Mouse (Mus musculus): Measurements from ENCODE around the gene Hoxa3.

Hoxa3 gene

DNA sequence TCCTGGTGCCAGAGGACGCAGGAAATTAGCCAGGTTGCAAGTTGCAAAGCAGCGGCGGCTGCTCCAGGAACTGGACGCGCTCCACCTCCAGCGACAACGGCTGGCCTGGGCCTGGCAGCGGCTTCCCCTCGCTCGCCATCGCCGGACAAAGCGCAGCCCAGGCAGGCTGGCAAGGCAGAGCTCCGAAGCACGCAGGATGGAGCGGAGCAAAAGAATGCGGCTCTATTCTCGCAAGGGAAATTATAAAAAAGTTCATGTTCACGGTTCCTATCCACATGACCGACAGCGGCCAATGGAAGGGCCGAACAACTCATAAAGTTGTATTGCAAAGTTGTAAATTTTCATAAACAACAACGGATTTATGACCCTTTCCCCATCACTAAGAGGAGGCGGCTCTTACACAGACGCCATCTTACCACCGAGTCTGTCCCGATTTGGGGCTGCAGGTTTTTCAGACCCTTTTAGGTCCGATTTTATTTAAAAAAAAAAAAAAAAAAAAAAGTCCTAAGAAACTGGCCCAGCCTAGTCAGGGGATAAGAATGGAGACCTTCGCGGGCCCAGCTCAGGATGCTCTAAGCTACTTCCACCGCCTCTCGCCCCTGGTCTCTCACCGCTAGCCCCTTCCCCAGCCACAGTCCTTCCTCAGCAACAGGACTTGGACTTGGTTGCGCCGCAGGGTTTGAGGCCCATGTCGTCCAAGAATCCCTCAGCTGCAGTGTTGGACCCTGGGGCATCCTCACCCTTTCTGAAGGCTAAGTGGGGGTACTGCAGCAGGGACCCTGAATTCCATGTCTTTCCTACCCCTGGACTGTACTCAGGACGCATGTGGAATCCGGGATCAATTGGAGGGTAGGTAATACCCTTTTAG is at the start of gene Hoxa3, which contains the start of gene Gm28308:
Hoxa3 (minus strand) TSS at position 218 of the 868 bp plus-strand sequence.
Gm28308 (minus strand) TSS at position 221 of the 868 bp plus-strand sequence.
- DNase-seq (ENCODE audit: low spot score): no peak

- no peak for DNase-seq (ENCODE audit: low spot score)
Measured at GRCm38 (mm10) chr6:52262463-52263320, 49.6 kb upstream of the Hoxa3 start.

DNA sequence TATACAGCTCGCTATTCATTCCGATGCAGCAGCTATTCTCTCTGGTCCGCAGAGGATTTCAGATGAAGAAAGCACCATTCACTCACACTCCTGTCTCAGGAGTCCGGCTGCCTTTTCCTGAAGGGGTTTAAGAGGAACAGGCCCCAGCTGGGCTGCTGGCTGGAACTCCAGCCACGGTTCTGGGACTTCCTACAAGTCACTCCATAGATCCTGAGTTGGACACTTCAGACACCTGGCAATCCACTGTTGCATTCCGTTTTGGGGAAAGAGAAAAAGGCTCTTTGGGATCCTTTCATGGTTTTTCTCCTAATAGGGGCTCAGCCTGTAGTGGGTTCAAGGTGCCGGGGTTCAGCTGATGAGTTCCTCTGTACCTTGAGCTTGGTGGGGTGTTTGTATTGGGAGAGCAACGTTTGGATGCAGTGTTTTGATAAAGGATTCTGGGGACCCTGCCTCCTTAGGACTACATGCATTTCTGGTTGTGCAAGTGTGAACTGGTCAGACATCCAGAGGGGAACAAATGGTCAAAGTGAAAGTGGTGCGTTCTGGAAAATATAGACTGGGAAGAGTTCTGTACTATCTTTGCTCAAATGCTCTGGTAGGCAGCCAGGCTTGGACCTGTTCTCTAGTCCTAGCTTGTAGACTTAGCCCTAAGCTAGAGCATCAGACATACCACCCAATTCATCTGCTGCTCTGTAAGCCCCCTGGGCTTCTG is 48.8 kb upstream of the Hoxa3 start:
- DNase-seq (ENCODE audit: low spot score): no peak

GRCm38 (mm10) chr6:52260654-52261575 is 47.8 kb upstream of the Hoxa3 start, which contains the start of gene Hoxa13:
Gene Hoxa13 (minus strand): TSS chr6:52260880.
- DNase-seq (ENCODE audit: low spot score): no peak

DNA sequence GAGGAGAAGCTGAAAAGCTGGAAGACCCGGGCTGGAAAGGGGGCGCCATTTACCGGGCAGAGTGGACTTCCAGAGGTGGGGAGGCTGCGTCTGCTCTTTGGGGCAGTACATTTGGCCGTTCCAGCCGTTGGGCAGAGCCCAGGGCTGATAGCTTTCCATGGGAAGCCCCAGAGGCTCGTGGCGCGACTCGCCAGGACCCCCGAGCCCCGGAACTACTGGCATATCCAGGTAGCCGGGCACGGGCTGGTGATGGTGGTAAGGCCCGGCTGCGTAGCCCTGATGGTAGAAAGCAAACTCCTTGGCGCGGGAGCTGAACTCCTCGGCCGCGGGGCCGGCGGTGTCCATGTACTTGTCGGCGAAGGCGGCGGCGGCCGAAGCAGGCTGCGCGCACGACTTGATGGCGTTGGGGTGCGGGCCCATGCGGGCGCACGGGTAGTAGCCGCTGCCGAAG is 46.7 kb upstream of the Hoxa3 start:
- no peak for DNase-seq (ENCODE audit: low spot score)

DNA sequence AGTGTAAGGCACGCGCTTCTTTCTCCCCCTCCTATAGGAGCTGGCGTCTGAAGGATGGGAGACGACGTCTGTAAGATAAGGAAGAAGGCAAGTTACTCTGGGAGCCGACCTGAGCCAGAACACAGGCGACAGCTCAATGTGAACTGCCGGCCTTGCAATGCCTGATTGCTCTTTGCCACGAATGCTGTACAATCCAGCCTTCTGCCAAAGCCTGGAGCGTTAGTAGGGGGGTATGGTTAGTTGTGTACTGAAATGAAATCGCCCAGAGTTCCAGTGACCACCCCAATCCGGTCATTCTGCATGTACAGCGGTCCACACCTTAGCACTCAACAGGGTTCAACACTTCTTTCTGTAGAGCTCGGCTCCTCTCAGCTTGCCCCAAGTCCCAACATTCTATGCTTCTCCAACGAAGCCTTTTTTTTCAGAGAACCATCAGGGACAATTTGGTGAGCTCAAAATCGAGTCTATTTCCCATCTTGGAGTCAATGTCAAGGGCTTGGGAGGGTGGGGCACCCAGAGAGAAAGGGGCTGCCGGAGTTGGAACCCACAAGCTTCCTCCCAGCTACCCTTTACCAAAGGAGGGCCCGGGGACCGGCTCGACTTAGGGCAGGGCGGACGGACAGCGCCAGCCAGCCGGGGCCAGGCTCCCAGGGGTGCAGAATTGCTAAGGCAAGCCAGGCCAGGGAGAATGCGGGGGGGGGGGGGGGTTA is 46.1 kb upstream of the Hoxa3 start:
- DNase-seq (ENCODE audit: low spot score): no peak

GRCm38 (mm10) chr6:52256956-52257355 is 43.8 kb upstream of the Hoxa3 start:
- peak; percentile 56 for DNase-seq (ENCODE audit: low spot score)

DNA sequence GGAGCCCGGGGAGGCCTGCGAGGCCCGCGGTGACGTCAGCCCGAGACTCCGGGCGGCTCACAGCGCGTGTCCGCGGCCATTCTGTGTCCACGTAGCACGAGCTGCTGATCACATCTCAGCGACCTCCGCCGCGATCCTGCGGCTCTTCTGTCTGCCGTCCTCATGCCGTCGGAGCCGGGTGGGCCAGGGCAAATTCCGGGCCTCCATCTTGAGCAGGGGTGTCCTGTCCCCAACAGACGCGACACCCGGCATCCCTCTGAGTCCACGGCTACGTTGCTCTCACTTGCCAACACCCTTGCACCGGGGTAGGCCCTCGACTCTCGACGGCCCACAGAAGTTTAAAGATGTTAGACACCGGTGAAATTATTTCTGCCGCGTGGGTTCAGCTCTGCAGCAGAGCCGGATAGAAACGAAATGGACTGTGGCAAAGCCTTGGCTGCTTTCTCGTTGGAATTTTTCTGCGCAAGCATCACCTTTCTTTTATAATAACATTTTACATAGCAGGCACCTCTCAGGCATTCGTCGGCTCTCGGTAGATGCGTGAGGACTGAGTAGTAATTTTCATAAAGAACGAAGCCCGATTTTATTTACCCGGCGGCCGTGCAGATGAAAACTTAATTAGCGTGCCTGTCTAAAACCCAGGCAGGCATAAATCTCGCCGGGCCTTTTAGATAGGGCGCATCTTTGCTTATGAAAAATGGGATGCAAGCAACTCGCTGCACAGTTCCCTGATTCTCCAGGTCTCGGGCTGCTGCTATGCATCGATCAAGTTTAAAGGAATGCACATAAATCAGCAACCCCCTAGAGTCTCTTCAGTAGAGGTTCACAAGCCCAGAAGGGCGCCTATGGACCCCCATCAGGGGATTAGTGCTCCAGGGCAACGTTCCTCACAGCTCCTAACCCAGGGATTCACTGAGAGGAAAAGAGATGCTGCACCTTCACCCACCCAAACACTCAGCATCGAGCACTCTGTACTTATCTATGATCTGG is 40.7 kb upstream of the Hoxa3 start:
- DNase-seq (ENCODE audit: low spot score): no peak

- no peak for DNase-seq (ENCODE audit: low spot score)
Measured at GRCm38 (mm10) chr6:52252775-52253376, 39.7 kb upstream of the Hoxa3 start.

DNA sequence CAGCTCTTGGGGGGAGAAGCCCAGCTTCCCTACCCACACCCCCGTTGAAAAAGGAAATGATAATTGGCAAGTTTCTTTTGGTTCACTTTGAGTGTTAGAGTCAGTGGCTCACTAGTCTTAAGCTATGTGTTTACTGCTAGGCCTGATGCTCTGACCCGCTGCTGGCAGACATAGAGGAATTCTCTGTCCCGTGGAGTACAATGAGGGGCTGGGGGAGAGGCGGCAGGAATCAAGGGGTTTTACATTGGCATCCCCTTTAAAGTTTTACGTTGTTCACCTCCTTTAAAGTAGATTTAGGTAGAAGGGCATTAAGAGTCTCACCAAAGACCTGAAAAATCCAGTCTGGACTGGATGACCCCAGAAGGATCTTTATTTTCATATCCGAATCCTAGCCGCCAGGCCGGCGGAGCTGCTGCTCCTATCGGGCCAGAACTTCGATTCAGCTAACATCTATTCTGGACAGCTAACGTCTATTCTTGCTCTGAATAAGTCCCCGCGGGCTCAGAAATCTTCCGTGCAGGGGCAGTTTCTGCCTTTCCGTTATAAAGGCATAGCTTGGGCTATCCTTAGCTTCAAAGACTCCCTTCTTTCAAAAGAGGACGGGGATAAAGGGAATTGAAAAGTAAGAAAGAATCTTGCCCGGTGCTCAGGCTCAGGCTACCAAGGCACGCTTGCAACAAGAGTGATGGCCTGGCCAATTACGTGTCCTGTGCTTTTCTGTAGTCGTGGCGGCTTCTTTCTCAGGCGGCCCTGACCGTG is 39.1 kb upstream of the Hoxa3 start:
- no peak for DNase-seq (ENCODE audit: low spot score)

GRCm38 (mm10) chr6:52251177-52251879 is 38.2 kb upstream of the Hoxa3 start:
- DNase-seq (ENCODE audit: low spot score): no peak

DNA sequence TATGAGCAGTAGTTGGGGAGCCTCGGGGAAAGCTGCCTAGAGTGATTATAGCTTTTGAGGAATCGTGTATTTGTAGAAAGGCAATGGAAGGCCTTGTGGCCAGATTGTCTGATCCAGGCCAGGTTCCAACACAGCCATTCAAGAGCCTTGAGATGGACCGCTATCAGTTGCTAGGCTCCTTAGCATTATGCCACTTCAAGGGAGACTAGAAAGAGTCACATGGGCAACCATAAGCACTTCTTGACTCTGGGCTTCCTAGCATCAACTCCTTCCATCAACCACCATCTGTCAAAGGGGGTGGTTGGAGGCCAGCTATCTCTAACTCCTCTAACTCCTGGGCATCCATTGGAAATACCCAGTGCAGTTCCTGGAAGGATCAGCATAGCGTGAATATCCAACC is 36.7 kb upstream of the Hoxa3 start:
- no peak for DNase-seq (ENCODE audit: low spot score)

GRCm38 (mm10) chr6:52249415-52249738 is 36.2 kb upstream of the Hoxa3 start:
- no peak for DNase-seq (ENCODE audit: low spot score)

DNA sequence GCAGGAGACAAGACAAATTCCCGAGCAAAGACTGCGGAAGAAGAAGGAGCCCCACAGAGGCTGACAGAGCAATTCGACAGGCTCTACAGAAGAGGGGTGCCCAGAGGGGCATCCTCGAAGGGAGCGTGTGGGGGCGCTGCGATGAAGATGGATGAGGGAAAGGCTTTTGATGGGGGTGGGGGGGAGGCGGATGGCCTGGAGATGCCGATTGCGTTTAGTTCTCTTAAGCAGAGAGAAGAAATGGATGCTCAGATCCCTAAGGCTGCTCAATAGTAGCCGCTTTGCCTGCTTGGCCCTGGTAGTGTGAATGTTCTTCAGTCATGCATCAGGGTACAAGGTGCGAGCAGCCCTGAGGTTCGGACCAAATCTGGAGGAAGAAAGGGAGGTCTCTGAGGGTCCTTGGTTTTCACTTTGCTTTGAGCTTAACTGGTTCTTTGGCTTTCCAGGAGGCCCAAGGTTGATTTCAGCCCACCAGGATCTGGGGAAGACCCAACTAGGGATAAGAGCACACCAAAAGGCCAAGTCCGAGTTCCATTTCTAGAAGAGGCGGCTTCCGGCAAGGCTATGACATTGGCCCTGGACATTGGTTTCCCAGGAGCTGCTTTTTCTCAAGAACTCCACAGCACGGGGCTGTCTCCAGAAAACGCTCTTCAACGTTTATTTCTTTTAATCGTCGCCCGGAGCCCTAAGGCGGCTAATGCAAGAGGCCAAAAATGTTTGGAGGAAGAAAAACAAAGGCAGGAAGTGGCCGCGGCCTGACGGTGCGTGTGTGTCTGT is 35.7 kb upstream of the Hoxa3 start:
- DNase-seq (ENCODE audit: low spot score): no peak

- DNase-seq (ENCODE audit: low spot score): no peak
Measured at GRCm38 (mm10) chr6:52247766-52248637, 34.9 kb upstream of the Hoxa3 start.

DNA sequence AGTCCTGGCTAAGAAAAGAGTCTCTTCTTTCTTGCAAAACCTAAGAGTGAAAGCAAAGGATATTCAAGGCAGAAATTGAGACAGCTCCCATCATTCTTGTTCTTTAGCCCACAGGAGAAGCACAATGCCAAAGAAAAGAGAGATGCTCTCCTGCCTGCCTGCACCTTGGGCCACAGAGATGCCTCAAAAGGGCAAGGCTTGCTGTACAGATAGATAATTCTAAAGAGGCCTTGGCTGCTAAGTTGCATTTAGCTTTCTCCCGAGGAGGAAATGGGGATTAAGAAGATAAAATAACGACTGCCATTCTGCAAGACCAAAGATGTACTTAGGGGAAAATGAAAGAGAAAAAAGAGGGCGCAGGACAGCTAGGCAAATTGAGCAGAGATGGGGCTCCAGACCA is 33.8 kb upstream of the Hoxa3 start:
- DNase-seq (ENCODE audit: low spot score): no peak

All from MN1 (cell line).